Mouse (Mus musculus) forebrain, embryonic 15.5 days (tissue): ENCODE measurements around the gene Olfr172. TPM values are rescaled to one million over a fixed set of nuclear protein-coding genes. Genes with fewer than 3 reads are reported as not detected.

ENCODE experiments used
- ATAC-seq: fragments of 200-750 bp; cut with Nextera tagmentation; replicated peaks from 2 replicates; pipeline ENCODE4 v1.8.0; 2017; ENCODE audit warnings: mild to moderate bottlenecking, moderate TSS enrichment, moderate library complexity
- H3K27ac ChIP-seq: fragments of 300-500 bp; sonication (generic); replicated peaks from 2 replicates; pipeline ENCODE4 v1.5.1; 2015; ENCODE audit warnings: mild to moderate bottlenecking, inconsistent platforms
- H3K27me3 ChIP-seq: fragments of 300-500 bp; sonication (generic); 2 replicates; pipeline ENCODE4 v1.6.1; 2015; ENCODE audit warnings: inconsistent platforms
- H3K36me3 ChIP-seq: fragments of 300-500 bp; sonication (generic); 2 replicates; pipeline ENCODE4 v1.6.1; 2015; ENCODE audit warnings: mild to moderate bottlenecking, inconsistent platforms
- H3K4me1 ChIP-seq: fragments of 300-500 bp; sonication (generic); 2 replicates; pipeline ENCODE4 v1.6.1; 2015; ENCODE audit warnings: inconsistent platforms
- H3K4me2 ChIP-seq: fragments of 300-500 bp; sonication (generic); replicated peaks from 2 replicates; pipeline ENCODE4 v1.6.1; 2015; ENCODE audit warnings: mild to moderate bottlenecking, inconsistent platforms
- H3K4me3 ChIP-seq: fragments of 300-500 bp; sonication (generic); 2 replicates; pipeline ENCODE4 v1.5.1; 2015; ENCODE audit warnings: mild to moderate bottlenecking, inconsistent platforms
- H3K9ac ChIP-seq: fragments of 300-500 bp; sonication (generic); replicated peaks from 2 replicates; pipeline ENCODE4 v1.6.1; 2015; ENCODE audit warnings: mild to moderate bottlenecking, inconsistent platforms
- H3K9me3 ChIP-seq: fragments of 300-500 bp; sonication (generic); 2 replicates; pipeline ENCODE4 v1.6.1; 2016; ENCODE audit warnings: inconsistent platforms
- WGBS: fragments of 180-500 bp; shearing (Covaris S2); methylation state at CpG from one replicate; pipeline ENCODE4 v1.1.7; 2015; ENCODE audit warnings: mixed read lengths; 5-methylcytosine and 5-hydroxymethylcytosine counted together
- polyA plus RNA-seq: library from polyadenylated mRNA; unstranded; fragments of >200 nt; fragmentation: Nextera tagmentation; extraction: Ambion mirVana; gene quantifications from 2 replicates; pipeline ENCODE4 v1.2.1, GENCODE M21; 2015

The Olfr172 gene
- not detected in 2 replicates for polyA plus RNA-seq

- no peak for ATAC-seq
- no peak within 1 kb of the TSS for H3K4me3 ChIP-seq
- WGBS, result 81% methylated on average over 1 of the region's 1 CpGs
- H3K36me3 ChIP-seq, result no peaks in the 10 kb centered on the region
- no peak within 1 kb of the TSS for H3K4me2 ChIP-seq
- no peaks in the 10 kb centered on the region for H3K4me1 ChIP-seq
- no peak within 1 kb of the TSS for H3K27ac ChIP-seq
- H3K9me3 ChIP-seq, result no peaks in the 10 kb centered on the region
- H3K27me3 ChIP-seq, result no peaks in the 10 kb centered on the region
- no peak within 1 kb of the TSS for H3K9ac ChIP-seq
Observed at GRCm38 (mm10) chr16:58763076-58763475, at the start of gene Olfr172. Gene Olfr172 (minus strand): TSS chr16:58763176.

GRCm38 (mm10) chr16:58800168-58800567, 37.2 kb upstream of the Olfr172 start, which contains the start of gene Olfr173:
Gene Olfr173 (minus strand): TSS chr16:58800268.
- Histone ChIP-seq H3K4me2 (no peak within 1 kb of the TSS), H3K27ac (no peak within 1 kb of the TSS), H3K36me3 (no peaks in the 10 kb centered on the region), H3K9ac (no peak within 1 kb of the TSS), H3K4me1 (no peaks in the 10 kb centered on the region), H3K27me3 (no peaks in the 10 kb centered on the region), H3K4me3 (no peak within 1 kb of the TSS), H3K9me3 (no peaks in the 10 kb centered on the region)
- 78% methylated on average over 2 of the region's 2 CpGs for WGBS
- ATAC-seq, result no peak

- ATAC-seq, result no peak
- Histone ChIP-seq H3K27ac (no peak overlapping the region), H3K27me3 (no peaks in the 10 kb centered on the region)
Observed at GRCm38 (mm10) chr16:58756191-58756590, 6.8 kb downstream of the Olfr172 start.

GRCm38 (mm10) chr16:58751314-58751713, 11.7 kb downstream of the Olfr172 start:
- 0 out of 2 replicates have a peak, but pooled peaks have one; percentile 48 for ATAC-seq
- Histone ChIP-seq H3K27me3 (no peaks in the 10 kb centered on the region), H3K4me2 (no peak overlapping the region), H3K4me3 (no peak overlapping the region), H3K9ac (no peak overlapping the region), H3K36me3 (no peaks in the 10 kb centered on the region), H3K9me3 (no peaks in the 10 kb centered on the region), H3K4me1 (no peaks in the 10 kb centered on the region), H3K27ac (no peak overlapping the region)
- 18% methylated on average over 1 of the region's 1 CpGs for WGBS

More at GRCm38 (mm10) chr16:58756191-58756590, 6.8 kb downstream of the Olfr172 start:
- H3K9ac ChIP-seq, result no peak overlapping the region
- no peak overlapping the region for H3K4me3 ChIP-seq
- H3K4me1 ChIP-seq, result no peaks in the 10 kb centered on the region
- H3K36me3 ChIP-seq, result no peaks in the 10 kb centered on the region
- H3K9me3 ChIP-seq, result no peaks in the 10 kb centered on the region
- no peak overlapping the region for H3K4me2 ChIP-seq

- Histone ChIP-seq H3K36me3 (no peaks in the 10 kb centered on the region), H3K9me3 (no peaks in the 10 kb centered on the region), H3K27me3 (no peaks in the 10 kb centered on the region), H3K4me3 (no peak overlapping the region), H3K4me1 (no peaks in the 10 kb centered on the region), H3K27ac (no peak overlapping the region), H3K4me2 (no peak overlapping the region), H3K9ac (no peak overlapping the region)
- no peak for ATAC-seq
- WGBS, result 70% methylated on average over 4 of the region's 4 CpGs
Observed at GRCm38 (mm10) chr16:58746715-58747114, 16.3 kb downstream of the Olfr172 start.

GRCm38 (mm10) chr16:58740751-58741150, 22.2 kb downstream of the Olfr172 start:
- no peaks in the 10 kb centered on the region; the same call in 1 of the 2 replicates for H3K4me1 ChIP-seq
- no peak overlapping the region for H3K27ac ChIP-seq
- no peak overlapping the region for H3K4me2 ChIP-seq
- no peak overlapping the region for H3K4me3 ChIP-seq
- WGBS, result 95% methylated on average over 5 of the region's 5 CpGs
- H3K27me3 ChIP-seq, result no peaks in the 10 kb centered on the region
- ATAC-seq, result no peak
- no peak overlapping the region for H3K9ac ChIP-seq
- H3K36me3 ChIP-seq, result no peaks in the 10 kb centered on the region
- H3K9me3 ChIP-seq, result no peaks in the 10 kb centered on the region

- no peak overlapping the region for H3K4me3 ChIP-seq
- 100% methylated on average over 1 of the region's 1 CpGs for WGBS
Observed at GRCm38 (mm10) chr16:58738800-58739199, 24.2 kb downstream of the Olfr172 start.

GRCm38 (mm10) chr16:58738205-58738604, 24.8 kb downstream of the Olfr172 start:
- Histone ChIP-seq H3K4me1 (no peaks in the 10 kb centered on the region; the same call in 1 of the 2 replicates), H3K4me2 (no peak overlapping the region), H3K4me3 (no peak overlapping the region), H3K9me3 (no peaks in the 10 kb centered on the region), H3K9ac (no peak overlapping the region), H3K27me3 (no peaks in the 10 kb centered on the region), H3K27ac (no peak overlapping the region), H3K36me3 (peaks cover 16% of the 10 kb centered on the region)
- 85% methylated on average over 4 of the region's 4 CpGs for whole genome bisulfite sequencing
- no peak for ATAC-seq

More at GRCm38 (mm10) chr16:58738800-58739199, 24.2 kb downstream of the Olfr172 start:
- Histone ChIP-seq H3K9me3 (no peaks in the 10 kb centered on the region), H3K4me2 (no peak overlapping the region), H3K4me1 (no peaks in the 10 kb centered on the region; the same call in 1 of the 2 replicates), H3K27me3 (no peaks in the 10 kb centered on the region), H3K27ac (no peak overlapping the region), H3K9ac (no peak overlapping the region), H3K36me3 (peaks cover 11% of the 10 kb centered on the region)
- ATAC-seq, result no peak

GRCm38 (mm10) chr16:58728176-58728671, 34.8 kb downstream of the Olfr172 start:
- Histone ChIP-seq H3K27me3 (no peaks in the 10 kb centered on the region), H3K27ac (peak overlapping the region; percentile 82), H3K4me3 (peak overlapping the region; percentile 79), H3K9ac (peak overlapping the region; percentile 84), H3K36me3 (peaks cover 25% of the 10 kb centered on the region), H3K4me2 (peak overlapping the region; percentile 58), H3K9me3 (no peaks in the 10 kb centered on the region), H3K4me1 (peaks cover 12% of the 10 kb centered on the region)
- ATAC-seq, result peak; percentile 92
- under 1% methylated on average over 27 of the region's 31 CpGs for WGBS

- Histone ChIP-seq H3K4me1 (peaks cover 12% of the 10 kb centered on the region), H3K4me3 (peak within 1 kb of the TSS; percentile 79), H3K27me3 (no peaks in the 10 kb centered on the region), H3K9me3 (no peaks in the 10 kb centered on the region), H3K36me3 (peaks cover 20% of the 10 kb centered on the region), H3K27ac (peak within 1 kb of the TSS; percentile 82), H3K9ac (peak within 1 kb of the TSS; percentile 84), H3K4me2 (peak within 1 kb of the TSS; percentile 58)
- WGBS, result 2% methylated on average over 21 of the region's 35 CpGs
- ATAC-seq, result peak; percentile 100
Observed at GRCm38 (mm10) chr16:58727477-58728131, 35.4 kb downstream of the Olfr172 start, which contains the start of gene Cldnd1. Gene Cldnd1 (plus strand): TSS chr16:58727910.

- peak overlapping the region; percentile 79; the same call in 1 of the 2 replicates for H3K4me3 ChIP-seq
- H3K4me2 ChIP-seq, result peak overlapping the region; percentile 44
Observed at GRCm38 (mm10) chr16:58726680-58727476, 36.1 kb downstream of the Olfr172 start.

GRCm38 (mm10) chr16:58722292-58722691, 40.7 kb downstream of the Olfr172 start:
- Histone ChIP-seq H3K27me3 (no peaks in the 10 kb centered on the region), H3K27ac (no peak overlapping the region), H3K4me3 (no peak overlapping the region), H3K9ac (no peak overlapping the region), H3K4me1 (no peaks in the 10 kb centered on the region), H3K9me3 (no peaks in the 10 kb centered on the region), H3K36me3 (no peaks in the 10 kb centered on the region), H3K4me2 (no peak overlapping the region)
- no peak for ATAC-seq
- WGBS, result 87% methylated on average over 2 of the region's 2 CpGs

More at GRCm38 (mm10) chr16:58726680-58727476, 36.1 kb downstream of the Olfr172 start:
- no peak overlapping the region for H3K27ac ChIP-seq
- peaks cover 13% of the 10 kb centered on the region for H3K36me3 ChIP-seq
- H3K9ac ChIP-seq, result no peak overlapping the region
- no peak for ATAC-seq
- peaks cover 12% of the 10 kb centered on the region for H3K4me1 ChIP-seq
- H3K27me3 ChIP-seq, result no peaks in the 10 kb centered on the region
- WGBS, result 79% methylated on average over 11 of the region's 11 CpGs
- no peaks in the 10 kb centered on the region for H3K9me3 ChIP-seq
